Mouse (Mus musculus): ENCODE measurements around the gene Erbb2. TPM values are rescaled to one million over a fixed set of nuclear protein-coding genes. Genes with fewer than 3 reads are reported as not detected.
"Not testable (repeated sequence)": the region's sequence is repeated elsewhere in the genome, so short reads cannot be mapped to it uniquely, and the experiment has no call there.

Gene Erbb2
- polyA plus RNA-seq, 1 experiment = 0.04 TPM

- no peaks in the 10 kb centered on the region for H3K27me3 ChIP-seq (replicated peaks)
- H3K36me3 ChIP-seq (replicated peaks; ENCODE audit: low read length) = peaks cover 76% of the 10 kb centered on the region
- no peaks in the 10 kb centered on the region for H3K9me3 ChIP-seq
- TF ChIP-seq FLI1 (IDR thresholded peaks at IDR 0.05; ENCODE audit: low read length) (no peak), GATA1 (IDR thresholded peaks at IDR 0.05; ENCODE audit: borderline replicate concordance, low read length) (no peak)
- H3K4me1 ChIP-seq = peaks cover 12% of the 10 kb centered on the region
- H3K4me3 ChIP-seq (replicated peaks) = no peak overlapping the region
These were observed 39.0 kb upstream of the Erbb2 start for GRCm38 (mm10) chr11:98373244-98373643.

- TF ChIP-seq FLI1 (IDR thresholded peaks at IDR 0.05; ENCODE audit: low read length) (no peak), GATA1 (IDR thresholded peaks at IDR 0.05; ENCODE audit: borderline replicate concordance, low read length) (no peak)
- peaks cover 12% of the 10 kb centered on the region for H3K4me1 ChIP-seq
- no peaks in the 10 kb centered on the region for H3K27me3 ChIP-seq (replicated peaks)
- H3K9me3 ChIP-seq = no peaks in the 10 kb centered on the region
- peaks cover 86% of the 10 kb centered on the region for H3K36me3 ChIP-seq (replicated peaks; ENCODE audit: low read length)
- no peak overlapping the region for H3K4me3 ChIP-seq (replicated peaks)
These were observed 38.0 kb upstream of the Erbb2 start for GRCm38 (mm10) chr11:98374266-98374665.

- H3K4me3 ChIP-seq (replicated peaks) = no peak overlapping the region
- peaks cover 5% of the 10 kb centered on the region for H3K4me1 ChIP-seq
- no peak for TF ChIP-seq GATA1 (IDR thresholded peaks at IDR 0.05; ENCODE audit: borderline replicate concordance, low read length)
- no peak for TF ChIP-seq FLI1 (IDR thresholded peaks at IDR 0.05; ENCODE audit: low read length)
- no peaks in the 10 kb centered on the region for H3K27me3 ChIP-seq (replicated peaks)
- peaks cover 93% of the 10 kb centered on the region for H3K36me3 ChIP-seq (replicated peaks; ENCODE audit: low read length)
- no peaks in the 10 kb centered on the region for H3K9me3 ChIP-seq
These were observed 35.5 kb upstream of the Erbb2 start for GRCm38 (mm10) chr11:98376756-98377155.

- Histone ChIP-seq H3K9me3 (no peaks in the 10 kb centered on the region), H3K4me3 (replicated peaks) (no peak overlapping the region), H3K27me3 (replicated peaks) (no peaks in the 10 kb centered on the region), H3K36me3 (replicated peaks; ENCODE audit: low read length) (peaks cover 85% of the 10 kb centered on the region), H3K4me1 (no peaks in the 10 kb centered on the region)
- TF ChIP-seq FLI1 (IDR thresholded peaks at IDR 0.05; ENCODE audit: low read length) (no peak), GATA1 (IDR thresholded peaks at IDR 0.05; ENCODE audit: borderline replicate concordance, low read length) (no peak)
These were observed 34.5 kb upstream of the Erbb2 start for GRCm38 (mm10) chr11:98377787-98378186.

- H3K36me3 ChIP-seq (replicated peaks; ENCODE audit: low read length) = peaks cover 75% of the 10 kb centered on the region
- no peaks in the 10 kb centered on the region; the same call in 1 of the 2 replicates for H3K4me1 ChIP-seq
- peaks cover 14% of the 10 kb centered on the region for H3K27me3 ChIP-seq (replicated peaks)
- no peaks in the 10 kb centered on the region for H3K9me3 ChIP-seq
- no peak for TF ChIP-seq FLI1 (IDR thresholded peaks at IDR 0.05; ENCODE audit: low read length)
- TF ChIP-seq GATA1 (IDR thresholded peaks at IDR 0.05; ENCODE audit: borderline replicate concordance, low read length) = no peak
- H3K4me3 ChIP-seq (replicated peaks) = no peak overlapping the region
These were observed 32.9 kb upstream of the Erbb2 start for GRCm38 (mm10) chr11:98379379-98379778.

GRCm38 (mm10) chr11:98380106-98380505 lies 32.2 kb upstream of the Erbb2 start:
- peaks cover 21% of the 10 kb centered on the region for H3K27me3 ChIP-seq (replicated peaks)
- peaks cover 68% of the 10 kb centered on the region for H3K36me3 ChIP-seq (replicated peaks; ENCODE audit: low read length)

GRCm38 (mm10) chr11:98381651-98382050 lies 30.6 kb upstream of the Erbb2 start:
- no peak for TF ChIP-seq GATA1 (IDR thresholded peaks at IDR 0.05; ENCODE audit: borderline replicate concordance, low read length)
- no peak for TF ChIP-seq FLI1 (IDR thresholded peaks at IDR 0.05; ENCODE audit: low read length)
- Histone ChIP-seq H3K9me3 (no peaks in the 10 kb centered on the region), H3K4me1 (peaks cover 4% of the 10 kb centered on the region; the same call in 1 of the 2 replicates), H3K27me3 (replicated peaks) (peaks cover 36% of the 10 kb centered on the region), H3K4me3 (replicated peaks) (no peak overlapping the region), H3K36me3 (replicated peaks; ENCODE audit: low read length) (peaks cover 52% of the 10 kb centered on the region)

More at GRCm38 (mm10) chr11:98380106-98380505, 32.2 kb upstream of the Erbb2 start:
- no peak overlapping the region for H3K4me3 ChIP-seq (replicated peaks)
- TF ChIP-seq GATA1 (IDR thresholded peaks at IDR 0.05; ENCODE audit: borderline replicate concordance, low read length) (no peak), FLI1 (IDR thresholded peaks at IDR 0.05; ENCODE audit: low read length) (no peak)
- H3K9me3 ChIP-seq = no peaks in the 10 kb centered on the region
- H3K4me1 ChIP-seq = no peaks in the 10 kb centered on the region; the same call in 1 of the 2 replicates

GRCm38 (mm10) chr11:98382405-98382804 lies 29.9 kb upstream of the Erbb2 start:
- not testable (repeated sequence) for H3K4me1 ChIP-seq; H3K9me3 ChIP-seq; H3K4me3 ChIP-seq (replicated peaks)
- Histone ChIP-seq H3K36me3 (replicated peaks; ENCODE audit: low read length) (peaks cover 45% of the 10 kb centered on the region), H3K27me3 (replicated peaks) (peaks cover 44% of the 10 kb centered on the region)

GRCm38 (mm10) chr11:98383261-98384030 lies 28.8 kb upstream of the Erbb2 start, which contains the start of gene Tcap:
Gene Tcap, plus strand, starts transcription at chr11:98383811.
- no peaks in the 10 kb centered on the region for H3K9me3 ChIP-seq
- peaks cover 34% of the 10 kb centered on the region for H3K36me3 ChIP-seq (replicated peaks; ENCODE audit: low read length)
- no peak within 1 kb of the TSS for H3K4me3 ChIP-seq (replicated peaks)
- peaks cover 54% of the 10 kb centered on the region for H3K27me3 ChIP-seq (replicated peaks)
- TF ChIP-seq FLI1 (IDR thresholded peaks at IDR 0.05; ENCODE audit: low read length) = no peak
- TF ChIP-seq GATA1 (IDR thresholded peaks at IDR 0.05; ENCODE audit: borderline replicate concordance, low read length) = no peak
- peaks cover 5% of the 10 kb centered on the region; the same call in 1 of the 2 replicates for H3K4me1 ChIP-seq

- Histone ChIP-seq H3K4me1 (peaks cover 12% of the 10 kb centered on the region), H3K4me3 (replicated peaks) (no peak overlapping the region), H3K27me3 (replicated peaks) (peaks cover 62% of the 10 kb centered on the region), H3K9me3 (no peaks in the 10 kb centered on the region), H3K36me3 (replicated peaks; ENCODE audit: low read length) (peaks cover 27% of the 10 kb centered on the region)
- TF ChIP-seq GATA1 (IDR thresholded peaks at IDR 0.05; ENCODE audit: borderline replicate concordance, low read length) (no peak), FLI1 (IDR thresholded peaks at IDR 0.05; ENCODE audit: low read length) (no peak)
These were observed 28.1 kb upstream of the Erbb2 start for GRCm38 (mm10) chr11:98384216-98384615.
